Mouse (Mus musculus) adrenal gland, postnatal 25 days (tissue): ENCODE results near the gene Sema6c. TPM values are rescaled to one million over a fixed set of nuclear protein-coding genes. Genes with fewer than 3 reads are reported as not detected.
"Not testable (repeated sequence)": the region's sequence is repeated elsewhere in the genome, so short reads cannot be mapped to it uniquely, and the experiment has no call there.

Source experiments
- DNase-seq: peaks from one replicate; pipeline ENCODE4 v3.0.0; 2021; ENCODE audit warnings: mixed read lengths
- microRNA-seq, 2 experiments: library from miRNA; unstranded; fragments of <30 nt; microRNA quantifications; one replicate each; pipeline ENCODE4 v1.2.0; 2021
- total RNA-seq: library from RNA; stranded (reverse); gene quantifications from 2 replicates; pipeline ENCODE4 v1.2.3, GENCODE M21; 2021

The Sema6c gene
- total RNA-seq, 1 experiment from 2014 or later: 3.9 TPM

DNA sequence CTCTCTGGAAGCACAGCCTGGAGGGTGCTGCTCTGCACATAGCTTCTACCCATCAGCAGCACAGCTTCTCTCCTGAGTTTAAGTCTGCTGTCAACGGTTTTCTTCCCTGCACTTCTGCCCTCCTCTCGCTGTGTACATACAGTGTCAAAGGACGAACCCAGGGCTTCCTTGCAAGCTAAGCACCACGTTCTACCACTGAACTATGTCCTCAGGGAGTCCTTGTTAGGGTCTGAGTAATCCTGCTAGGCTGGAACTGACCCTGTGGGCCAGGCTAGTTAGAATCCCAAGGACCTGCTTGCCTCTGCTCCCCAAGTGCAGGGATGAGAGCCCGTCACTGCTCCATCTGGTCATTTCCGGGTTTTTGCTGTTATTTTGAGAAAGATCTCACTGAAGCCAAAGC, 26.6 kb downstream of the Sema6c start:
- DNase-seq: no peak

DNA sequence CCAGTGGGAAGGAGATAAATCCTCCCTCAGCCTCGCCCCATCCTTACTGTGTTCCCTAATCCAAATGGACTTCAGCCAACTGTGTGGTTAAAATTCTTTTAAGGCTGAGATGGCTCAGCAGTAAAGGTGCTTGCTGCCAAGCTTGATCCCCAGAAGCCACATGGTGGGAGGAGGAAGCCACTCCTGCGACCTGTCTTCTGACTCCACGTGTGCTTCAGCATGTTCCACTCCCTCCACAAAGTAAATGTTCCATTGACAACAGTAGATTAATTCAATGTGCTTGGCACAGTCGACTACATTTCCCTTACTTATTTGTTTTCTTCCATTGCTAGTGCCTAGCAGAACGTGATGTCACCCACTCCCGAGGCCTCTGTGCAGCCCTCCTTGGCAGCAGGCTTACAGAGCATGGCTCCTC, 34.5 kb downstream of the Sema6c start:
- DNase-seq: no peak

DNA sequence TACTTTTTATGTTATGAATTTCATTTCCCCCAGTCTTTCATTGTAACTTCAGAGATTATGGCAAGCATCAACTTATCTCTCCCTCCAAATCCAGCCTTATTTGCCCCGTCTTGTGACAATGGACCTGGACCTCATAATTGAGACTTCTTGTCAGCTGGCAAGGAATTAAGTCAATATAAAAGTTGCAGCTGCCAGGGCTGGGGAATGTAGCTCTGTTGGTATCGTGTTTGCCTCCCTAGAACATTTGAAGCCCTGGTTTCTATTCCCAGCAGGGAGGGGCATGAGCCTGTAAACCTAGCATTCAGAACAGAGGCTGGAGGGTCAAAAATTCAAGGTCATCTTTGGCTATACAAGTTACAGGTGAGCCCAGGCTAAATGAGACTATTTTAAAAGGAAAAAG, 35.5 kb downstream of the Sema6c start:
- DNase-seq: no peak

DNA sequence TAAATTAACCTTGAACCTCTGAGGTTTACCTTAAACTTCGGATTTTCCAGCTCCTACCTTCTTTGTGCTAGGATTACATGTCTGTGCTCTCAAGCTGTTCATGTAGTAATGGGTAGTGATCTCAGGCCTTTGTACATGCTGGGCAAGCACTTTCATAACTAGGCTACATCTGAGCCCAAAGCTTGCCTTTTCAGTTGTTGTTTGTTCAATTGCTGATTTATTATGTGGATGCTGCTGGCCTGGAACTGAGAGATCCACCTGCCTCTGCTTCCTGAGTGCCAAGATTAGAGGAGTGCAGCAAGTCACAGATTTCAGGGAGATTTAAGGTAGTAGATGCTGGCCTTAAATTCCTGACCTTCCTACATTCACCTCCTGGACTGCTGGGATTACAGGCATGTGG, 38.8 kb downstream of the Sema6c start:
- DNase-seq: no peak

DNA sequence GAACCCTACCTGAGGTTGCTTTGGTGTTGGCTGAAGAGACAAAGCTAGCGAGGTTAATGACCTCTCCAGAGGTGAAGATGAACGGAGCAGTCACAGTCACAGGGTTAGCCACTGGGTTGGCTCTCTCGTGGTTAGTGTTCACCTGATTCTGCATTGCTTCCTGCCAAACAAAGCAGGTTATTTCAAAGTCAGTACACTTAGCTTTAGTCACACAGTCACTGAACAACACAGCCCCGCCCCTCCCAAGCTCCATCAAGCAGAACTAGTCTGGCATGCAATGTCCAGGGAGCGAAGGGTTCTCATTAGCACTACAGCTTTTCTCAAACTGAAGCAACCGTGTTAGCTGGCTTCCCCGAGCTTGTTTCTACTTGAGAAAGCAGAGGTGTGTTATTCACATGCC, 39.9 kb downstream of the Sema6c start:
- DNase-seq: no peak

DNA sequence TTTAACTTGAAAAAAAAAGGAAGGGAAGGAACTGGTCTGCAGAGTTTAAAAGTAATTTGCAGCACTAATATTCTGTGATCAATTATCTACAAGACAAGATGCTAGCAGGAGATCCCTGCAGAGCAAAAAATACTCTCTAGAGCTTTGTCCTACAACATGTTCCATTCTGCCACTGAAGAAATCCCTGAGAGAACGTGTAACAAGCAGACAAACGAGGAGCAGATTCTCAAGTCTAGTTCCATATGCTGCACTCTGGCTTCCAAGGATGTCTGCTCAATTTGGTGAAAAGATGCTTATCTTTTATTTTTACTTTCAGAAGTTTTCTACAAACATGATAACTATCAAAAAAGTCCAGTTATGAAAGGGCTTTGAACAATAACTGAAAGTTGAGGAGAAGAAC, 40.3 kb downstream of the Sema6c start:
- no peak for DNase-seq

DNA sequence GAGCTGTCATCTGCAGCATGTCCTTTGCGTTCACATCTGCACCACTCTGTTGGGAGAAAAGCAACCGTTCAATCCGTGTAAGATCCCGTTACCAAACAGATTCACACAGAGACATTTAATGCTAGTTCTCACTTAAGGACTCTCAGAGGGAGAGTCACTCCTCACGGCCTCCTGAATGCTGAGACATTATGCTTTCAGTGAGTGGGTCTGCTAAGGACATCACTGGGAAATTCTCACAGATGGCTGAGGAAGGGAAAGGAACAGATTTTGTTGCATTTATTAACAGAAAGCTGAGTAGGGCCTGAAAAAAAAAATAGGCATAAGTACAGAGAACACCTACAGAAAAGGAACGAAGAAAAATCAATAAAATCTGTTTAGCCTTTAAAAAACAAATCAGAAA, 43.6 kb downstream of the Sema6c start:
- no peak for DNase-seq

DNA sequence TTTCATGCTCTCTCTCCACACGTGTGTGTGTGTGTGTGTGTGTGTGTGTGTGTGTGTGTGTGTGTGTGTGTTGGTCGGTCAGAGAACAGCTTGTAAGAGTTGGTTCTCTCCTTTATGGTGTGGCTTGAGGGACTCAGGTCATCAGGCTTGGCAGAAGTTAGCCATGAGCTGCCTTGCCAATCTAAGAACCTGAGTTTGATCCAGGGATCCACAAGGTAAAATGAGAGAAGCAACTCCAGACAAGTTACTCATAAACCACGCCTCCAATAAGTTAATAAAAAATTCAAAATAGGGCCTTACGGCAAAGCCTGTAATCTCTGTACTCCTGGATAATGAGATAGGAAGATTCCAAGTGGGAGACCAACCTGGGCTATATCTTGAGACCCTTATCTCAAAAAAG, 48.0 kb downstream of the Sema6c start:
- no peak for DNase-seq

DNA sequence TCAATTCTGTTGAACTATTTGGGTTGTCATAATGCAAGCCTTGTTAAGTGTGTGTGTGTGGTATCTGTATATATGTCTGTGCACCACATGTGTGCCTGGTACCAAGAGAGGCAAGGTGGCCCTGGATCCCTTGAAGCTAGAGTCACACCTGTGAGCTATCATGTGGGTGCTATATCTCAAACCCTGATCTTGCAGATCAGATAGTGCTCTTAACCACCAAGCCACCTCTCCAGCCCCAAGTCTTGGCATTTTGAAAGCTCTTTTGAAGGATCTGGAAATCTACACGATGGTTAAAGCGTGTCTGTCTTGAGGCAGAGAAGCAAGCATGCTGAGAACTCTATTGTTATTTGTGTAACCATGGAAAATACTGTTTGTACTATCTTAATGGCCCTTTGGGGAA, 50.3 kb downstream of the Sema6c start:
- no peak for DNase-seq

DNA sequence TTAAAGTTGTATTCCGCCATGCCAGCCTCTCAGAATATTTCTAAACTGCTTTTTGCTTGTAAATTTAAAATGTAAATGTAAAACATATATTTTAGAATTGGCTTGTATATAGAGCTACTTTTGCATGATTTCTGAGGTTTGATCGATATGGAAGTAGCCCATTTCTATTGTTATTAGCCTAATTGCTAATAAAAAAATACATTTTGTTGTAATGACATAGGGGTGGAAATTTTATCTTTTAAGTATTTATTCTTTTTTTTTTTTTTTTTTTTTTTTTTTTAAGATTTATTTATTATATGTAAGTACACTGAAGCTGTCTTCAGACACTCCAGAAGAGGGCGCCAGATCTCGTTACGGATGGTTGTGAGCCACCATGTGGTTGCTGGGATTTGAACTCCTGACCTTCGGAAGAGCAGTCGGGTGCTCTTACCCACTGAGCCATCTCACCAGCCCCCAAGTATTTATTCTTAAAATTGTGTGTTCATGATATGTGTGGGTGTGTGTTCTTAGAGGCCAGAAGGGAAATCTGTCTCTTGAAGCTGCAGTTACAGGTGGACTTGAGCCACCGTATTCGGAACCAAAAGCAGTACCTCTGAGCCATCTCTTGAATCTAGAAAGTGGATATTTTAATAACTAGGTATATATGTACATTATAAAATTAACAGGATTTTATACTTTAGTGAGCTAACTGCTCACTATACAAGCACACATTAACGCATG, 52.8 kb downstream of the Sema6c start:
- not testable (repeated sequence) for DNase-seq

DNA sequence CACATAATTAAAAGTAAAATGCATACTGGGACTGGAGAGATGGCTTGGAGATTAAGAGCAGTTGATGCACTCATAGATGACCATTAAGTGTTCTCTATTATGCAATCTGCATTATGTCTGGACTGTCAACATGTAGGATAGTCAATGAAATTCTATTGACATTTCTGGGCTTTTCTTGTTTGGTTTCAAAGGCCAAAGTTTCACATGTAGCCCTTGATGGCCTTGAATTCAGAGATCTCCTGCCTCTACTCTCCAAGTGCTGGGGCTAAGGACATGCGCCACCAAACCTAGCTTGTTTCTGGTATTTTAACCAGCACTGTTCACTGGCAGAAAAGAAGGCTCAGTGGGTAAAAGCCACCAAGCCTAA, 53.3 kb downstream of the Sema6c start:
- no peak for DNase-seq

DNA sequence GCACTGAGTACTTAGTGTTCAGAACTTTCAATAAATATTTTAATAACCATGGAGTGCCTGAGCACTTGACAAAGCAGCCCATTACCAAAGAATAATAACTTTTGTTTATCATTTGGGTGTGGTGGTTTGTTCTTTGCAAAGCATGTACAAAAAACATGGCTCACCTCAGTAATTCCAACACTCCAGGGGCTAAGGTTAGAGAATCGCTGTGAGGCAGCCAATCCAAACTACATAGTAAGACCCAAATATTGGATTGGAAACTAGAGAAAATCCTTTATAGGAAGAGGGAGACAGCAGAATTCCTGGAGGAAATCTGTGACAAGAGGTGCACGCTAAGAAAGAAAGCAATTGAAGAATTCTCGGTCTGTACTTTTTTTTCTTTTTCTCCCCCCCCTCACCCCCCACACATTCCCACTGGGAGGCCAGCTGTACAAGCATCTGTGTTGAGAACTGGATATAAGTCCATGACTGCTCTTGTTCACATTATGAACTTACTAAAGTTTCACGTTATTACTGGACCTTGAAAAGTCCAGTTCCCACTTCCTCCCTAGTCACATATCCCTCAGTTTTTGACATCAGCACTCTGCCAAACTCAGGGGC, 56.5 kb downstream of the Sema6c start:
- DNase-seq: no peak

DNA sequence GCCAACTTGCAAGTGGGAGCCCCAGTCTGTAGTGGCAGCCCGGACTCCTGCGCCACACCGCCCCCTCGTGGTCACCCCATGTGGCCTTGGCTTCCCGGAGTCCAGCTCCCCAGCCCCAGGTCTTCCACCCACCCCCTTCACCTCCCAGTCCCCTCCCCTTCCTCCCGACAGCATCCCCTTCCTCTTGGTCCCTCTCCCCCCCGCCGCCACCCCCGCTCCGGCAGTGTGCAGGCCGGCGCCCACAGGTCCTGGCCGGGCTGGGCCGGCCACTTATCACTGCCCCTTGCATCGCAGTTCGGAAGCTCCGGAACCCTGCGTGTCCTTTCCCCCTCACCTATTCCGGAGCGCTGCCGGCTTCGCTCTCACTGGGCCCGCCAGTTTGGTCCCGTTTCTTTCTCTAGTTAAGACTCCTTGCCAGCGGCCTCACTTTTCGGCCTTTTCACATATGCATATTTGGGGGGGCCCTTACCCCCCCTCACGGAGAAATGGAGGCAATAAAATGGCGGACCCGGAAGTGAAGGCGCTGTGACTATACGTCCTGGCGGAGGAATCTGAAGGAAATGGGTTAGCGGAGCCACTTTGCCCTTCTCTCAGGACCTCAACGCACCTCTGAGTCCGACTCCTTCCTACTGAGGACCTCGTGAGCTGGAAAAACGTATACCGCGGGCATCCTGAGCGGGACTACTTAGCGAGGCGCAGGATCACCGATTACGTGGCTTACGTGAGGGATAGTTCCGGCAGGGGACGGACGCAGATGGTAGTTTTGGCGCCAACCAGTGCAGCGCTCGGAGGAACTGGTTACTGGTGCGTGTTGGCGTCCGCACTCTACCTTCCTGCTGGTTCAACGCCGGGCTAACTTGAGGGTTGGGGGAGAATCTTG, 57.2 kb downstream of the Sema6c start, which contains the start of gene Gabpb2:
Gene Gabpb2, minus strand, starts transcription at position 662 of the 880 bp plus-strand sequence.
- DNase-seq: peak; percentile 98

DNA sequence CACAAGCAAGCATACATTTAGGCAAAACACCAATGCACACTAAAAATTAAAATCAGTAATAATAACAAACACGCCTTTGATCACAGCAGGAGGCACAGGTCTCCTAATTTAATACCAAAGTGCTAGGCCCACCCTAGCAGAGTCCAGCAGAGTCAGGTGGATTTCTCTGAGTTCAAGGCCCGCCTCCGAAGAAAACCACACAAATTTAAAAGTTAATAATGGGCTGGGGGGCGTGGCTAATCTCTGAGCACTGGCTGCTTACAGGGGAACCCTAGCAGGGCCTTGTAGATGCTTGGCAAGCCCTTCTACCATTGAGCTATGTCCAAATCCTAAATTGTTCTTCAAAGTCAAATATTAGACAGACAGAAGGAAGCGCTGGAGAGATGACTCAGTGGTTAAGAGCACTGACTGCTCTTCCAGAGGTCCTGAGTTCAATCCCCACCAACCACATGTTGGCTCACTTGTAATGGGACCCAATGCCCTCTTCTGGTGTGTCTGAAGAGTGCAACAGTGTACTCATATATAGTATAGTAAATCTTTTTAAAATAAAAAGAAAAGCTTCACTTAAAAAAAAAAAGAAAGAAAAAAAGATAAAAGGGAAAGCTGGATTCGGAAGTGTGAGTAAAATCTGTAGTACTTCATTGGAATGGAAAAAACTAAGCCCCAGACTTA, 58.3 kb downstream of the Sema6c start:
- DNase-seq: no peak

DNA sequence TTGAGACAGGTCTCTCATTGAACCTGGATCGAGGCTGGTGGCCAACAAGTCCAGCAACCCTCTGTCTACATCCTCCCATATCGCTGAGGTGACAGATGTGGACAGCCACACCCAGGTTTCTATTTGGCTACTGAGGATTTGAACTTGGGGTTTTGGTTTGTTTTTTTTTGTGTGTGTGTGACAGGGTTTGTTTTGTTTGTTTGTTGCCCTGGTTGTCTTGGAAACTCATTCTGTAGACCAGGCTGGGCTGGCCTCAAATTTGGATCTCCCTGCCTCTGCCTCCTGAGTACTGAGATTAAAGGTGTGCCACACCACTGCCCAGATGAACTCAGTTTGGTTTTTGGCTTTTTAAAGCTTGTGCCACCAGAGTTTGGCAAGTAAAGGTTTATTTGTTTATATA, 62.8 kb downstream of the Sema6c start:
- DNase-seq: no peak

Small RNA genes within 50 kb of the gene (microRNA-seq; reads per million reads assigned to microRNA genes)
- 0 reads per million in 2 experiments for gene Mir8099-1

Other genes starting within 250 kb of the Sema6c start
- 59.0 and 88.0 TPM in 2 replicates for gene Selenbp1, start 227.4 kb upstream of the Sema6c start, total RNA-seq
- 27.5 and 36.2 TPM in 2 replicates for gene Rfx5, start 206.4 kb upstream of the Sema6c start, total RNA-seq
- 58.1 and 61.8 TPM in 2 replicates for gene Pi4kb, start 185.7 kb upstream of the Sema6c start, total RNA-seq
- 25.6 and 44.9 TPM in 2 replicates for gene Zfp687, start 145.0 kb upstream of the Sema6c start, total RNA-seq
- gene Psmd4, start 117.8 kb upstream of the Sema6c start, total RNA-seq: 261 and 282 TPM in 2 replicates
- 39.5 and 43.1 TPM in 2 replicates for gene Pip5k1a, start 53.5 kb upstream of the Sema6c start, total RNA-seq
- 68.4 and 72.5 TPM in 2 replicates for gene Vps72, start 49.4 kb upstream of the Sema6c start, total RNA-seq
- 1.0 and 1.1 TPM in 2 replicates for gene Tmod4, start 36.0 kb upstream of the Sema6c start, total RNA-seq
- gene Scnm1, start 26.4 kb upstream of the Sema6c start, total RNA-seq: 35.1 and 40.6 TPM in 2 replicates
- 13.8 and 14.8 TPM in 2 replicates for gene Lysmd1, start 26.4 kb upstream of the Sema6c start, total RNA-seq
- 1.1 TPM in 1 of 2 replicates, not detected in the other for gene Tnfaip8l2, start 18.1 kb upstream of the Sema6c start, total RNA-seq
- 25.8 and 33.1 TPM in 2 replicates for gene Gabpb2, start 57.5 kb downstream of the Sema6c start, total RNA-seq
- 94.6 and 101 TPM in 2 replicates for gene Cdc42se1, start 68.3 kb downstream of the Sema6c start, total RNA-seq
- 7.6 and 8.9 TPM in 2 replicates for gene Mllt11, start 71.7 kb downstream of the Sema6c start, total RNA-seq
- 0.24 TPM in 1 of 2 replicates, not detected in the other for gene Gm128, start 81.1 kb downstream of the Sema6c start, total RNA-seq
- 0.24 TPM in 1 of 2 replicates, not detected in the other for gene Bnipl, start 90.7 kb downstream of the Sema6c start, total RNA-seq
- gene Mindy1, start 120.9 kb downstream of the Sema6c start, total RNA-seq: 164 and 181 TPM in 2 replicates
- 27.9 and 38.2 TPM in 2 replicates for gene Prune1, start 121.6 kb downstream of the Sema6c start, total RNA-seq
- 1.2 and 1.3 TPM in 2 replicates for gene Anxa9, start 146.7 kb downstream of the Sema6c start, total RNA-seq
- gene Cers2, start 154.3 kb downstream of the Sema6c start, total RNA-seq: 253 and 254 TPM in 2 replicates
- 33.8 and 35.0 TPM in 2 replicates for gene Setdb1, start 196.7 kb downstream of the Sema6c start, total RNA-seq
- gene 4930558C23Rik, start 242.4 kb downstream of the Sema6c start, total RNA-seq: not detected in 2 replicates